12 mouse cellular contexts compared by ENCODE assay signal in the genomic region with DNA sequence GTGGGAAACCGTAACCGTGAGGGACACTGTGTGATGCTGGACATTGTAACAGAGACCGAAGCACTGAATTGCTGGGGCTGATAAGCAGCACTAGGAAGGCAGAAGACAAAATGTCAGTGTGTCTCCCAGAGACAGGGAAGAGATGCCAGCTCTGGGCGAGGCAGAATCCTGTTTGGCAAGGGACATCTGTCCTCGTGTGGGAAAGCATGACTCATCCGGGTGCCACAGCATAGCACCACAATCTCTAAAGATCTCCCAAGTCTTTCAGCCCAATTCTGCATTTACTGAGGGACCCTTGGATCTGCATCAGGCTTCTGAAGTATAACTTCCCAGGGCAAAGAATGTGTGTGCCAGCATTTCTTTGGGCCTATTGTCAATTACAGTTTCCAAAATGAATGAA. TPM values are rescaled to one million over a fixed set of nuclear protein-coding genes. Genes with fewer than 3 reads are reported as not detected.
A peak's percentile ranks its signal among the peaks of the same experiment; 100 is the strongest.
DNase-seq lines count a peak whose midpoint lies in the region; ATAC-seq lines count a peak whose summit lies in the region.
"Had no signal": no experiment of that assay in that cellular context is flagged by ENCODE, and none has a peak within 500 bp of the region (broad histone marks: within the 10 kb centered on the region; RNA-seq: fewer than 3 reads in every experiment).

No protein-coding gene starts in this region.

- H3K36me3 ChIP-seq in hindbrain, embryonic 11.5 days (ENCODE audit: control insufficient read depth, insufficient read depth, low read length): no peaks in the 10 kb centered on the region
- H3K36me3 ChIP-seq: embryonic facial prominence, embryonic 13.5 days; limb, embryonic 12.5 days had no signal

- no peak overlapping the region for H3K4me2 ChIP-seq in hindbrain, embryonic 11.5 days (replicated peaks; ENCODE audit: low read depth, low read length)
- H3K4me2 ChIP-seq: embryonic facial prominence, embryonic 13.5 days; limb, embryonic 12.5 days had no signal

- WGBS in hindbrain, embryonic 11.5 days: 86% methylated on average over 6 of the region's 6 CpGs

- no peaks in the 10 kb centered on the region for H3K27me3 ChIP-seq in hindbrain, embryonic 11.5 days (ENCODE audit: control insufficient read depth, insufficient read depth, low read length)
- H3K27me3 ChIP-seq: embryonic facial prominence, embryonic 13.5 days; limb, embryonic 12.5 days had no signal

- no peaks in the 10 kb centered on the region for H3K9me3 ChIP-seq in hindbrain, embryonic 11.5 days (ENCODE audit: control insufficient read depth, low read length)
- H3K9me3 ChIP-seq: embryonic facial prominence, embryonic 13.5 days; limb, embryonic 12.5 days had no signal

- no peak for ATAC-seq in hindbrain, embryonic 11.5 days (ENCODE audit: low FRiP score)

- H3K4me1 ChIP-seq in hindbrain, embryonic 11.5 days (replicated peaks; ENCODE audit: control insufficient read depth, insufficient read depth, low read length): no peaks in the 10 kb centered on the region
- H3K4me1 ChIP-seq: embryonic facial prominence, embryonic 13.5 days; limb, embryonic 12.5 days had no signal

- no peak overlapping the region for H3K27ac ChIP-seq in hindbrain, embryonic 11.5 days (ENCODE audit: low read depth, low read length)
- H3K27ac ChIP-seq: embryonic facial prominence, embryonic 13.5 days; heart, adult 2 months; limb, embryonic 12.5 days had no signal

- intact Hi-C loops in left cerebral cortex, postnatal 36 days (cut with DNase I): no loop called here

- H3K9ac ChIP-seq in hindbrain, embryonic 11.5 days (ENCODE audit: low read depth, low read length): no peak overlapping the region
- H3K9ac ChIP-seq: embryonic facial prominence, embryonic 13.5 days; limb, embryonic 12.5 days had no signal

- DNase-seq in gastrocnemius, adult 18-20 months (ENCODE audit: low spot score): peak; percentile 72
- no peak for DNase-seq in gastrocnemius, postnatal 4 days (ENCODE audit: low spot score in 2 of 2)
- DNase-seq in Muller cell, postnatal 12 days (ENCODE audit: inconsistent ontology term): peak; percentile 83
- peak; percentile 46 to 51 for DNase-seq in gastrocnemius, adult 8-10 months (ENCODE audit: low spot score in 2 of 2)
- DNase-seq in left cerebral cortex, postnatal 36 days (ENCODE audit: low spot score in 2 of 2): peak; percentile 59
- no peak for DNase-seq in hindbrain, embryonic 11.5 days (ENCODE audit: low spot score)
- DNase-seq in neural tube, embryonic 10.5 days (ENCODE audit: extremely low spot score, low spot score): no peak
- no peak for DNase-seq in ovary, postnatal 14 days (ENCODE audit: low spot score)
- DNase-seq: thymus, adult 2 months had no signal

- H3K4me3 ChIP-seq in hindbrain, embryonic 11.5 days (ENCODE audit: low read depth, low read length): no peak overlapping the region
- H3K4me3 ChIP-seq: embryonic facial prominence, embryonic 13.5 days; heart, adult 2 months; limb, embryonic 12.5 days had no signal

RNA-seq across cellular contexts. Expression of a gene that starts 13.5 kb away (rescaled TPM):
- total RNA-seq in gastrocnemius, adult 18-20 months (2021): 100 to 1,000 TPM; 261 to 280 TPM
- 100 to 1,000 TPM; 196 to 210 TPM for total RNA-seq in gastrocnemius, postnatal 4 days (2021)
- total RNA-seq in gastrocnemius, adult 8-10 months (2022): 100 to 1,000 TPM; 283 to 320 (median 303) TPM
- total RNA-seq in left cerebral cortex, postnatal 36 days (2021): 100 to 1,000 TPM; 134 to 144 TPM
- polyA plus RNA-seq in hindbrain, embryonic 11.5 days (2014; fragmentation: Nextera tagmentation; extraction: Ambion mirVana): 120 and 127 TPM in 2 replicates

RNA-seq across cellular contexts. Expression of a gene that starts 41.7 kb away (rescaled TPM):
- 10 to 100 TPM; 24.0 to 30.5 TPM for total RNA-seq in gastrocnemius, adult 18-20 months (2021)
- 10 to 100 TPM; 12.7 to 12.8 TPM for total RNA-seq in gastrocnemius, postnatal 4 days (2021)
- 10 to 100 TPM; 27.2 to 48.0 (median 33.1) TPM for total RNA-seq in gastrocnemius, adult 8-10 months (2022)
- 100 to 1,000 TPM; 188 to 200 TPM for total RNA-seq in left cerebral cortex, postnatal 36 days (2021)
- polyA plus RNA-seq in hindbrain, embryonic 11.5 days (2014; fragmentation: Nextera tagmentation; extraction: Ambion mirVana): 23.4 and 28.3 TPM in 2 replicates

Comparison
In these comparisons a context has a peak if more than half of its experiments do, and no peak if none do; other contexts are left out.
1. DNase-seq: peak in gastrocnemius, adult 18-20 months (single experiment), Muller cell, postnatal 12 days (single experiment), gastrocnemius, adult 8-10 months (2 of 2) and left cerebral cortex, postnatal 36 days (2 of 2); none in gastrocnemius, postnatal 4 days (0 of 2), hindbrain, embryonic 11.5 days (single experiment), neural tube, embryonic 10.5 days (single experiment) and ovary, postnatal 14 days (single experiment).